Mouse (Mus musculus) mature B cell (primary cell): ENCODE results near the gene Plb1.

Source experiments
- in situ Hi-C: fragments of 300-500 bp; cut with MboI; formaldehyde crosslinking; loops from 2 replicates; pipeline ENCODE4 v1.14.3; 2019

Plb1 gene

GRCm38 (mm10) chr5:32245385-32245784 is 12.9 kb downstream of the Plb1 start:
- in situ Hi-C loops, result no loop called here

GRCm38 (mm10) chr5:32260751-32261150 is 28.2 kb downstream of the Plb1 start:
- in situ Hi-C loops, result no loop called here

GRCm38 (mm10) chr5:32261251-32261650 is 28.7 kb downstream of the Plb1 start:
- in situ Hi-C loops, result no loop called here

- in situ Hi-C loops, result no loop called here
Observed at GRCm38 (mm10) chr5:32262534-32262933, 30.0 kb downstream of the Plb1 start.

- in situ Hi-C loops, result no loop called here
Observed at GRCm38 (mm10) chr5:32272502-32272901, 40.0 kb downstream of the Plb1 start.

GRCm38 (mm10) chr5:32278000-32278694 is 45.6 kb downstream of the Plb1 start:
- in situ Hi-C loops, result no loop called here

GRCm38 (mm10) chr5:32280066-32280465 is 47.6 kb downstream of the Plb1 start:
- in situ Hi-C loops, result no loop called here

- in situ Hi-C loops, result no loop called here
Observed at GRCm38 (mm10) chr5:32282345-32282744, 49.8 kb downstream of the Plb1 start.

- in situ Hi-C loops, result no loop called here
Observed at GRCm38 (mm10) chr5:32283457-32283856, 50.9 kb downstream of the Plb1 start.

- in situ Hi-C loops, result no loop called here
Observed at GRCm38 (mm10) chr5:32286315-32286714, 53.8 kb downstream of the Plb1 start.

GRCm38 (mm10) chr5:32288021-32288420 is 55.5 kb downstream of the Plb1 start:
- in situ Hi-C loops, result no loop called here

- in situ Hi-C loops, result no loop called here
Observed at GRCm38 (mm10) chr5:32291316-32291715, 58.8 kb downstream of the Plb1 start.

GRCm38 (mm10) chr5:32302991-32303921 is 70.7 kb downstream of the Plb1 start:
- in situ Hi-C loops, result no loop called here

- in situ Hi-C loops, result no loop called here
Observed at GRCm38 (mm10) chr5:32307106-32307505, 74.6 kb downstream of the Plb1 start.

GRCm38 (mm10) chr5:32308647-32309046 is 76.1 kb downstream of the Plb1 start:
- in situ Hi-C loops, result no loop called here

- in situ Hi-C loops, result no loop called here
Observed at GRCm38 (mm10) chr5:32309714-32310113, 77.2 kb downstream of the Plb1 start.

GRCm38 (mm10) chr5:32310802-32311201 is 78.3 kb downstream of the Plb1 start:
- in situ Hi-C loops, result no loop called here

- in situ Hi-C loops, result no loop called here
Observed at GRCm38 (mm10) chr5:32311589-32312166, 79.2 kb downstream of the Plb1 start.

- in situ Hi-C loops, result no loop called here
Observed at GRCm38 (mm10) chr5:32313671-32314070, 81.2 kb downstream of the Plb1 start.

- in situ Hi-C loops, result no loop called here
Observed at GRCm38 (mm10) chr5:32314731-32315130, 82.2 kb downstream of the Plb1 start.

- in situ Hi-C loops, result no loop called here
Observed at GRCm38 (mm10) chr5:32322146-32322811, 89.8 kb downstream of the Plb1 start.

GRCm38 (mm10) chr5:32328139-32328538 is 95.6 kb downstream of the Plb1 start:
- in situ Hi-C loops, result no loop called here
